Mouse (Mus musculus): ENCODE measurements around the gene Gm42674.

The Gm42674 gene

DNA sequence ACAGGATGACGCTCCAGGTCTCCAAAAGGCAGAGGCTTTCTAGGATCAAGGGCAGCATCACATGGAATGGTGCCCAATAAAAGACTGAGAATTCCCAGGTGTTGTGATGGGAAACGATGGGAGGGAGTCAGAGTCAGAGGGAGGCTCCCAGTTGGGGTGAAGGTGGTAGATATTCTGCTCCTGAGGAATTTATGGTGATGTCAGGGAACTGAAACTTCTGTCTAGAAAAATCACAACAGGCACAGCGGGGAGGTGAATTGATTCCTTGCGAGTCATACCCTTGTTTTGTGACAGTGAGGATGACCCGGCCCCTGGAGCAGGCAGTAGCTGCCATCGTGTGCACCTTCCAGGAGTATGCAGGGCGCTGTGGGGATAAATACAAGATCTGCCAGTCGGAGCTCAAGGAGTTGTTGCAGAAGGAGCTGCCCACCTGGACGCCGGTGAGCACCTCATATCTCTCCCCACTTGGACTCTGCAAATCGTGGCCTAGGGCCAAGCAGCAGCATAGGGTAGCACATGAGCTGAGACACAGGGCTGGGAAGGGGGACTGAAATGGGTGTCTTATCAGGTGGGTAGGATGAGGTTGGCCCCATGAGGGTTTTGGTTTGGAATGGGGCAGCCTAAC, at the start of gene Gm42674:
Gene Gm42674, plus strand, starts transcription at position 419 of the 625 bp plus-strand sequence.
- DNase-seq, result no peak

DNA sequence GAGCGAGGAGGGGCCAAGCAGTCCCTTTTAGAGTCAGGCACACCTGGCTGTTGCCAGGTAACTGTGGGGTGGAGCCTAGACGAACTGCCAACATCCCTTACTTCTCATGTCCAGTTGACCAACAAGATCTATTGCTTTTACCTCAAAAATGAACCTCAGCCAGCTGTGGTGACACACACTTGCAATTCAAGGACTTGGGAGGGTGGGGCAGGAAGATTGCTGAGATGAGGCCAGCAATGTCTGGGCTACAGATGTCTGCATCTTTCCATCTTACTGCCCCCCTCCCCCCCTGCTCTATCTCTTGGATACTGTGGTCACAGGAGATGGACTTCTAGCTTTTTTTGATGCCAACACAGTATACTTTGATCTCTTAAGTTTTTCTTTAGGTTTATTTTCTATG, 49.5 kb upstream of the Gm42674 start:
- no peak for DNase-seq

- peak; percentile 26 for DNase-seq
Observed at GRCm38 (mm10) chr3:90555954-90556353, 45.8 kb upstream of the Gm42674 start.

- DNase-seq, result no peak
Observed at GRCm38 (mm10) chr3:90560008-90560628, 41.6 kb upstream of the Gm42674 start, which contains the start of gene S100a3. S100a3 (plus strand) TSS chr3:90560578.

GRCm38 (mm10) chr3:90574691-90575090, 27.0 kb upstream of the Gm42674 start:
- DNase-seq, result no peak

DNA sequence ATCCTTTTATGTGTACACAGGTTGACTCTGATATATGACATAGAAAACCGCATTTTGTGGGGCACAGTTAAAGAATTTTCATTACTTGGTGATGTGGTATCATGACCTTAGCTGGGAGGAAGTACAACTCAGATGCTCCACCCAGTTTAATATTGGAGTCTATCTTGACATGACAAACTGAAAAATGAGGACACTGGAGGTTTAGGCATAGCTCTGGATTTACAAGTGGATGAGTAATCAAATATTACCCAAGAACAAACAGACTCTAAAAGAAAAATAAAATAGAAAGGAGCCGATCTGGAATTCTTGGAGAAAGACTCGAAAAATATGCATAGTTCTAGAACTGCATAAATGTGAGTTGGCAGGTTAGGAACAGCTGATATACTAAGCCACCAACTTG, 26.4 kb upstream of the Gm42674 start:
- DNase-seq, result no peak

GRCm38 (mm10) chr3:90576351-90577001, 25.2 kb upstream of the Gm42674 start:
- no peak for DNase-seq

DNA sequence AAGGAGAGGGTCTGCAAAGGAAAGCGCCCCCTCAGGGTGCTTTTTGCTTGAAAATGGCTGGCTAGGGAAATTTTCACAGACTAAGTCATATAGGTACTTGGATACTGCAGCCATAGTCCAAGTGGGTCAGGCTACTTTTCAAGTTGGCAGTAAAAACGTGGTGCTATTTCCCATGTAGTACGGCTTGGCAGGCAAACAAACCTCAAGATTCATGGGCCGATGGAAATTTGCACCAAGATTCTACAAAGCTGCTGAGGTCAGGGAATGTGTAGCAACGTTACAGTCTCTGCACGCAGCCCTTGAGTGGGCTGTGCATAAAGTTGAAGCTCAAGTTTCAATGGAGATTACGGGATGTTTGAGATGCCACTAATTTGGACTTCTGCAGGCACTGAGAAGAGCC, 22.3 kb upstream of the Gm42674 start:
- no peak for DNase-seq

DNA sequence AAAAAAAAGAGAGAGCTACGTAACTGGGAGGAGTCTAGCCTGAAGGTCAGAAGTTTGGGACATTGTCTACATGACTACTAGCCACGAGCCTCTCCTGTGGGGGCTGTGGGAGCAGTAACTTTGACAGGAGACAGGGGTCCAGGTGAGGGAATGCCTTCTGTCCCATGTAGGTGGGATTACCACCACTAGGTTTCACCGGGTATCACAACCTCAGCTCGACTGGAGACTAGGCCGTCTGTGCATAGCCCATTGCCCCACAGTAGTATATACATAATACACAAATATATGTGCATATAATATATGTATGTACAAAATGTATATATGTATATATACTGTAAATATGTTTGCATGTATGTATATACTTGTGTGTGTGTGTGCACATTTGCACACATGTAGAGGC, 20.6 kb upstream of the Gm42674 start:
- DNase-seq, result no peak

DNA sequence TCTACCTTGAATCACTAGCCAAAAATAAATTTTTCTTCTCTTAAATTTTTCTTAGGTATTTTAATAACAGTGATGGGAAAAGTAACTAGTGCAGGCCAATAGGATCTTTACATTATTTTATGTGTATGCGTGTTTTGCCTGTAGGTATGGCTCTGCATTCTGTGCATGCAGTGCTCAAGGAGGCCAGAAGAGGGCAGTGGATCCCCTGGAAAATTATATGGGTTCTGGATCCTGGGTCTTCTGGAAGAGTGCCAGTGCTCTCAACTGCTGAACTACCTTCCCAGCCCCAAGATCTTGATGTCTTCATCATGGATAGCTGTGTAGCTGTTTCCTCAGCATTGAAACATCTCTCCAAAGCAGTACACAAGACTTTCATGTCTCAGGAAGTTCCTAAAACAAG, 19.5 kb upstream of the Gm42674 start:
- DNase-seq, result no peak

- no peak for DNase-seq
Observed at GRCm38 (mm10) chr3:90582556-90582955, 19.1 kb upstream of the Gm42674 start.

- no peak for DNase-seq
Observed at GRCm38 (mm10) chr3:90583893-90584292, 17.8 kb upstream of the Gm42674 start.

GRCm38 (mm10) chr3:90585595-90585994, 16.1 kb upstream of the Gm42674 start:
- DNase-seq, result peak; percentile 29

DNA sequence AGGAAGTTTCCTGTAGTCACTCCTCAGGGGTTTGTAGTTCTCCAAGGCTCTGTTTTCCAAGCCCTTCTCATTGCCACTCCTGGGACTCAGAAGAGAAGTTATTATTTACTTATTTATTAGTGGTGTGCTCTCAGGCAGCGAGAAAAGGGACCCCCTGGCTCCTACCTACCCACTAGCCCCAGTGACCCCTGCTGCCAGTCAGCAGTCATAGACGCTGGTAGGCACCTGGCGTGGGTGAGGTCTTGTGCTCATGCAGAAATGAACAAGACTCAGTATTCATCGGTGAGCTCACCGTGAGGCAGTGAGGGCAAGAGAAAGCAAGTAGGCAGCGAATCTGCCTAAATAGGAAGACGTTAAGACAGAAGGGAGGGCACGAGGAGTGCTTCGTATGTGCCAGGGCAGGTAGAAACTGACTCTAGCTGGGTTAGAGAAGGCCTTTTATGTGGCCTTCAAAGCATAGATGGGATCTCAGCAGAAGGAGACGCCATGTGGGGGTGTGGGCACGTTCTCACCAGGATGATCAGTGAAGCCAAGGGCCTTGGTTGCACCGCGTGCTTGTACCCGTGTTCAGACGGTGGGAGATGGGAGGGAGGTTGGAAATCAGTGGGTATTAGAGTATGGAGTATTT, 15.6 kb upstream of the Gm42674 start:
- no peak for DNase-seq

GRCm38 (mm10) chr3:90586906-90587305, 14.8 kb upstream of the Gm42674 start:
- DNase-seq, result no peak

- DNase-seq, result no peak
Observed at GRCm38 (mm10) chr3:90587361-90588101, 14.2 kb upstream of the Gm42674 start.

- DNase-seq, result no peak
Observed at GRCm38 (mm10) chr3:90589390-90589789, 12.3 kb upstream of the Gm42674 start.

GRCm38 (mm10) chr3:90589947-90590346, 11.8 kb upstream of the Gm42674 start, which contains the start of gene S100a2:
S100a2 (plus strand) TSS chr3:90590247.
- no peak for DNase-seq

- DNase-seq, result no peak
Observed at GRCm38 (mm10) chr3:90594466-90594865, 7.2 kb upstream of the Gm42674 start.

DNA sequence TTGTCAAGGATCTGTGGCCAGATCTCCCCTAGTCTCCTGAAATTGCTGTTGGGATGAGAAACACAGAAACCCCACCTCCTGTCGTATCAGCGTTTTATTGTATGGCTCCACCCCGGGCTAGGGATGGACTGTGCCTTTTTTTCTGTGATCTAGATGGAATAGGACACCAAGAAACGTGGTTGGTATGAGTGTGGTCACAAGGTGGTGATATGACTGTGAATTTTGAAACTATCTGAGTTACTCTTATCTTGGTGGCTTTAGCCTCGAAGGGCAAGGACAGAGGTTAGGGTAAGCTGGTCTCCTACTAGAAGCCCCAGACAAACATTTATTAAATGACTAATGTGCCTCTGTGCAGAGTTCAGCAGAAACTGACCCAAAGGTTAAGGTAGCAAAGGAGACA, 6.1 kb upstream of the Gm42674 start:
- no peak for DNase-seq

DNA sequence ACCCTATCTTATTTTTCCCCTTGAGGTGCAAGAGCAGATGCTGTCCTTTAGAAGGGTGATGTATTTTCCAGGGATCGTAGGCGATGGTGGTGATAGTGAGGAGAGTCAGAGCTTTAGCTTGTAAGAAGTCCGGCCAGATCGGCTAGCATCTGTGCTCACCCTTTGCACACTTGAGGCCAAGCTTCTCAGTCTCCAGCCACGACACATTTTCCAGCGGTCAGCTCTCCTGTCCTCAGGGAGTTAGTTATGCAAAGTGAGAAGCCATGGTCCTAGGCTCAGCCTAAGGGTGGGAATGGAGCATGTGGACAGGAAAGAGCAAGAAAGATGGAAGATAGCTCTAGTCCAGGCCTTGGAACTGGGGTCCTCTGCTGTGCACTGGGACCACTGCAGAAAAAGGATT, 4.9 kb upstream of the Gm42674 start:
- DNase-seq, result no peak

DNA sequence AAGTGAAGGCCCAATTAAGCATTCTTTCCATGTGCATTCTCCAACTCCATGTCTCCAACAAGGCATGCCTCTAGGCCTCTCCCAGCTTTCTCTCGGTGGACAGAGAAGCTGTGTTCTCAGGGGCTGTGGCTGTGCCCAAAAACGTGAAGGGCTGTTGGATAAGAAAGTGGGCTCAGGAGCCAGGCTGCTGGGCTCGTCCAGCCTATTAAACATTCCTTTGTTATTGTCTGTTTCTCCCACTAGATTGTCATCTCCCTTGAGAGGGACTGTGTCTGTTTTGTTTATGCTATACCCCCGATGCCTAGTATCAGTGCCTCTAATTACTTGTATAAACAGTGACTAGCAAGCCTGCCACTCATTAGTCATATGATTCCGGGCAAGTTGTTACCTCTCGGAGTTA, 4.0 kb upstream of the Gm42674 start:
- no peak for DNase-seq

GRCm38 (mm10) chr3:90598212-90598611, 3.5 kb upstream of the Gm42674 start:
- DNase-seq, result no peak

Data from cerebellum, adult 9-10 months (tissue).